Mouse (Mus musculus) cerebellum, postnatal 10 days (tissue): Measurements from ENCODE around the gene Nudcd2.
"Not testable (repeated sequence)": the region's sequence is repeated elsewhere in the genome, so short reads cannot be mapped to it uniquely, and the experiment has no call there.

ENCODE experiments used
- DNase-seq, 2 experiments: peaks; one replicate each; pipeline ENCODE4 v3.0.0; 2021; ENCODE audit warnings: mixed read lengths in 2 of 2

The Nudcd2 gene

GRCm38 (mm10) chr11:40733339-40734174 is at the start of gene Nudcd2, which contains the start of gene Hmmr:
Gene Nudcd2 (plus strand): TSS chr11:40733667.
Gene Hmmr (minus strand): TSS chr11:40733422.
- peak; percentile 94 to 95 for DNase-seq

- peak; percentile 33 to 45 for DNase-seq
These were observed 42.9 kb upstream of the Nudcd2 start for GRCm38 (mm10) chr11:40690444-40691127.

GRCm38 (mm10) chr11:40692101-40692509 is 41.4 kb upstream of the Nudcd2 start:
- no peak for DNase-seq

- peak; percentile 96 to 97 for DNase-seq
These were observed 40.7 kb upstream of the Nudcd2 start for GRCm38 (mm10) chr11:40692511-40693365.

- DNase-seq, result peak; percentile 83 to 88
These were observed 40.0 kb upstream of the Nudcd2 start for GRCm38 (mm10) chr11:40693366-40693951.

GRCm38 (mm10) chr11:40694311-40695087 is 39.0 kb upstream of the Nudcd2 start:
- DNase-seq, result peak; percentile 91 to 92

GRCm38 (mm10) chr11:40695103-40695502 is 38.4 kb upstream of the Nudcd2 start, which contains the start of gene Mat2b:
Gene Mat2b (minus strand): TSS chr11:40695203.
- DNase-seq, result no peak

GRCm38 (mm10) chr11:40709899-40710298 is 23.6 kb upstream of the Nudcd2 start:
- not testable (repeated sequence) for DNase-seq

GRCm38 (mm10) chr11:40713858-40714257 is 19.6 kb upstream of the Nudcd2 start:
- peak in 1 of 2 experiments; percentile 19 for DNase-seq

GRCm38 (mm10) chr11:40715524-40715923 is 17.9 kb upstream of the Nudcd2 start:
- no peak for DNase-seq

GRCm38 (mm10) chr11:40718324-40718723 is 15.1 kb upstream of the Nudcd2 start:
- DNase-seq, result no peak

- DNase-seq, result no peak
These were observed 499 bp upstream of the Nudcd2 start for GRCm38 (mm10) chr11:40732997-40733338.

GRCm38 (mm10) chr11:40734251-40734752 is 835 bp downstream of the Nudcd2 start:
- DNase-seq, result no peak

GRCm38 (mm10) chr11:40737369-40737768 is 3.9 kb downstream of the Nudcd2 start:
- no peak for DNase-seq

GRCm38 (mm10) chr11:40741605-40742262 is 8.3 kb downstream of the Nudcd2 start:
- DNase-seq, result no peak

GRCm38 (mm10) chr11:40744348-40744747 is 10.9 kb downstream of the Nudcd2 start:
- DNase-seq, result no peak

GRCm38 (mm10) chr11:40746361-40746760 is 12.9 kb downstream of the Nudcd2 start:
- no peak for DNase-seq

GRCm38 (mm10) chr11:40747716-40748115 is 14.2 kb downstream of the Nudcd2 start:
- DNase-seq, result no peak

- DNase-seq, result no peak
These were observed 20.4 kb downstream of the Nudcd2 start for GRCm38 (mm10) chr11:40753836-40754235.

- no peak for DNase-seq
These were observed 21.2 kb downstream of the Nudcd2 start for GRCm38 (mm10) chr11:40754664-40755107.

- DNase-seq, result peak; percentile 92 to 95
These were observed 21.7 kb downstream of the Nudcd2 start, which contains the start of gene Ccng1 for GRCm38 (mm10) chr11:40755109-40755627. Gene Ccng1 (minus strand): TSS chr11:40755311.
